Mouse (Mus musculus): ENCODE measurements at regions not wholly inside any gene's neighbourhood (a gene's known extent, or its start where the extent isn't known, plus 50 kb on each side); places are given as distances from the start of the nearest gene placed in this dataset.
A peak's percentile ranks its signal among the peaks of the same experiment; 100 is the strongest.

DNA sequence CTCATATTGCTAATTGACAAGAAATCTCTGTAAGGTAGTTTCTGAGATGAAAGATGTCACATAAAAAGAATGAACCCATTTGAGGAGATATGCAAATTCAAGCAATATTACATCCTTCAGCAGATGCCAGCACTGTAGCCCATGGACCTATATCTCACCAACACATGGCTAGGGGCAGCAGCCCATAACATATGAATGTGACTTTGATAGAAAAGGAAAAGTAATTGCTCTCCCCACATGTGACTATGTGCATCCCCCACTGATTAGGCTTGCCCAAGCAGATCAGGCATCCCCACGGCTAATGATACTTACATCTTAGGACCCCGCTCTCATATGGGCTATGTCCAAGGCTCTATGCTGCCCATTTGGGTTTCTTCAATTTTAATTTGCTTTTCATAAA lies 56.0 kb upstream of the Bmp2k start:
- Histone ChIP-seq H3K4me1 (ENCODE audit: control insufficient read depth, insufficient read depth, low read length) (no peaks in the 10 kb centered on the region; the same call in 1 of the 2 replicates), H3K27ac (ENCODE audit: low read length) (no peak overlapping the region), H3K9me3 (replicated peaks; ENCODE audit: control insufficient read depth, low read length, poor library complexity, severe bottlenecking) (no peaks in the 10 kb centered on the region), H3K9ac (ENCODE audit: low read depth, low read length) (no peak overlapping the region), H3K4me2 (ENCODE audit: low read length) (no peak overlapping the region), H3K36me3 (ENCODE audit: control insufficient read depth, insufficient read depth, low read length) (no peaks in the 10 kb centered on the region), H3K27me3 (ENCODE audit: control insufficient read depth, insufficient read depth, low read depth, low read length) (no peaks in the 10 kb centered on the region), H3K4me3 (ENCODE audit: low read depth, low read length) (no peak overlapping the region)
- 64% methylated on average over 2 of the region's 2 CpGs for WGBS
- ATAC-seq, result peak; percentile 76
